Mouse (Mus musculus) right cerebral cortex, postnatal 4 days (tissue): ENCODE data around the gene Med21.

Experiments
- DNase-seq: peaks from one replicate; pipeline ENCODE4 v3.0.0-alpha.2; 2022

Med21 gene

DNA sequence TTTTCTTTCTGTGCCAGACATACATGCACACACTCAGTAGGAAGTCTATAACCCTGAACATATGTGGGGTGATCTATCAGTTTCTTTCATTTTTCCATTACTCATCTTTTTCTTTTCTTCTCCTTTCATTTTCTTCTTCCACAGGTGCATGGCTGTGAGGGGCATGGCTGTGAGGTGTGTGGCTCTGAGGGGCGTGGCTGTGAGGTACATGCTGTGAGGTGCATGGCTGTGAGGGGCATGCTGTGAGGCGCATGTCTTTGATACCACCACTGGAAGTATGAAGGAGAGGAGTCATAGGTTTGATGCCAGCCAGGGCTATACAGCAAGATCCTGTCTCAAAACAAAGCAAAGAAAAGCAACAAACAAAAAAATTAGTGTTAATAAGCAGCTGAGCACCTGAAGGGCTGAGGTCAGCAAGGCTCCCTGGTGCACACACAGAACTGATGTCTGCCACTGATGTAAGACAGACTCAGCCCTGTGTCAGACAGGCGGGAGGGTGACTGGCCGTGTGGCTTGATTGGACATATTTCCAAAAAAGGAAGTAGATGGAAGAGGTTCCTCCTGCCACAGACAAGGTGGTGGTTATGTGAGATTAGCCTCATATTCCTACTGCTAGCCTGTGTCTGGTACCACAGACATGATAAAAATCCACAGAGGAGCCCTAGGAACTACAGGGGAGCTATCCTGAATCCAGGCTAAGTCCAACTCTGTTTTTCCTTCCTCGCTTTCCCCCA is 44.3 kb downstream of the Med21 start:
- DNase-seq: no peak

DNA sequence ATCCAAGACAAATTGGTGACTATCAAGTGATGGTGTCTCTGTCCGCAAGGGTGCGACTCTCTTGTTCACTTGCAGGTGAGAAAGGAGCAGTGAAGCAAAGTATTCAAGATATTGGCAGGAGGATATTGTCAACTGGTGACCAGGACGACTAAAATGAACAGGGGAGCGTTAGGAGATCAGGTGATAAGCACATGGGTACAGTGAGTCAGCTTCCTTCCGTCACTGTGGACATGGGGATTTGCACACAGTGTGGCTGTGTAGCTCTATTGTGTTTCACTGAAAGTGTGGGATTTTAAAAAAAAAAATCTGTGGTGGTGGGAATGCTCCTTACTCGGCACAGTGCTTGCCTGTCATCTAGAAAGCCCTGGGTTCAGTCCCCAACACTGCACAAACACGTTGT is 45.7 kb downstream of the Med21 start:
- DNase-seq: no peak

- DNase-seq: no peak
Observed at GRCm38 (mm10) chr6:146688861-146689260, 46.5 kb downstream of the Med21 start.

GRCm38 (mm10) chr6:146697767-146698166 is 55.4 kb downstream of the Med21 start:
- no peak for DNase-seq

- no peak for DNase-seq
Observed at GRCm38 (mm10) chr6:146698376-146698775, 56.0 kb downstream of the Med21 start.
